Mouse (Mus musculus) MEL (cell line): ENCODE data around the gene Cdh4.

ENCODE experiments used
- BHLHE40 ChIP-seq: IDR thresholded peaks from 2 replicates; pipeline ENCODE4 v1.6.1; 2012; ENCODE audit warnings: low read depth, mild to moderate bottlenecking, inconsistent platforms, low read length, improper control_type of control experiment, borderline replicate concordance
- CTCF ChIP-seq, 3 experiments: IDR thresholded peaks in 2 of 3; conservative IDR thresholded peaks in 1 of 3; 2 replicates each; pipeline ENCODE4 v1.5.1; 2011 to 2012; ENCODE audit warnings: low read length in 3 of 3, low read depth in 2 of 3, mild to moderate bottlenecking in 2 of 3, improper control_type of control experiment in 1 of 3, inconsistent platforms in 1 of 3, mixed read lengths in 1 of 3, moderate library complexity in 1 of 3; ENCODE audit not compliant: control insufficient read depth in 1 of 3, insufficient read depth in 1 of 3, poor library complexity in 1 of 3, severe bottlenecking in 1 of 3
- E2F4 ChIP-seq: IDR thresholded peaks from 2 replicates; pipeline ENCODE4 v1.6.1; 2011; ENCODE audit warnings: low read depth, low read length, improper control_type of control experiment, borderline replicate concordance
- EP300 ChIP-seq, 2 experiments: IDR thresholded peaks; 2 replicates each; pipeline ENCODE4 v1.6.1; 2011; ENCODE audit warnings: improper control_type of control experiment in 2 of 2, low read length in 2 of 2, low read depth in 1 of 2, mild to moderate bottlenecking in 1 of 2
- ETS1 ChIP-seq: IDR thresholded peaks from 2 replicates; pipeline ENCODE4 v1.6.1; 2012; ENCODE audit warnings: low read depth, mild to moderate bottlenecking, inconsistent platforms, low read length, improper control_type of control experiment, moderate library complexity
- GABPA ChIP-seq: IDR thresholded peaks from 2 replicates; pipeline ENCODE4 v1.6.1; 2012; ENCODE audit warnings: low read depth, mild to moderate bottlenecking, inconsistent platforms, low read length, improper control_type of control experiment, moderate library complexity
- GATA1 ChIP-seq: IDR thresholded peaks from 2 replicates; pipeline ENCODE4 v1.6.1; 2011; ENCODE audit warnings: low read depth, low read length, improper control_type of control experiment
- KAT2A ChIP-seq: conservative IDR thresholded peaks from 2 replicates; pipeline ENCODE4 v1.6.1; 2012; ENCODE audit warnings: low read depth, low read length, improper control_type of control experiment, inconsistent platforms
- MAFK ChIP-seq: IDR thresholded peaks from 2 replicates; pipeline ENCODE4 v1.6.1; 2011; ENCODE audit warnings: low read depth, mild to moderate bottlenecking, low read length, improper control_type of control experiment, borderline replicate concordance
- MAZ ChIP-seq: IDR thresholded peaks from 2 replicates; pipeline ENCODE4 v1.6.1; 2012; ENCODE audit warnings: low read depth, mild to moderate bottlenecking, inconsistent platforms, low read length, improper control_type of control experiment
- NRF1 ChIP-seq: IDR thresholded peaks from 2 replicates; pipeline ENCODE4 v1.6.1; 2014; ENCODE audit warnings: low read depth, mild to moderate bottlenecking, inconsistent platforms, low read length, improper control_type of control experiment, moderate library complexity; ENCODE audit not compliant: poor library complexity, insufficient read depth, severe bottlenecking
- POLR2A ChIP-seq, 2 experiments: IDR thresholded peaks; 2 replicates each; pipeline ENCODE4 v1.6.1; 2011 to 2012; ENCODE audit warnings: low read length in 2 of 2, mild to moderate bottlenecking in 2 of 2, control low read depth in 1 of 2, improper control_type of control experiment in 1 of 2, low read depth in 1 of 2, moderate library complexity in 1 of 2; ENCODE audit not compliant: control insufficient read depth in 1 of 2, insufficient read depth in 1 of 2, poor library complexity in 1 of 2
- POLR2AphosphoS2 ChIP-seq: IDR thresholded peaks from 2 replicates; pipeline ENCODE4 v1.6.1; 2011; ENCODE audit warnings: low read length, improper control_type of control experiment
- TCF12 ChIP-seq: IDR thresholded peaks from 2 replicates; pipeline ENCODE4 v1.6.1; 2014; ENCODE audit warnings: low read depth, mild to moderate bottlenecking, inconsistent platforms, low read length, improper control_type of control experiment, moderate library complexity

- TF ChIP-seq KAT2A (no peak), CTCF (IDR thresholded peaks at IDR 0.05 in 2 of 3, conservative IDR thresholded peaks at IDR 0.05 in 1 of 3; ENCODE audit: control insufficient read depth in 1 of 3, insufficient read depth in 1 of 3, low read depth in 2 of 3, low read length in 3 of 3, poor library complexity in 1 of 3, severe bottlenecking in 1 of 3) (no peak), BHLHE40 (no peak), POLR2A (IDR thresholded peaks at IDR 0.05; ENCODE audit: control insufficient read depth in 1 of 2, insufficient read depth in 1 of 2, low read depth in 1 of 2, low read length in 2 of 2, poor library complexity in 1 of 2) (no peak), GATA1 (no peak), NRF1 (no peak), MAZ (no peak), MAFK (no peak), E2F4 (no peak), EP300 (IDR thresholded peaks at IDR 0.05; ENCODE audit: low read depth in 1 of 2, low read length in 2 of 2) (no peak), ETS1 (no peak), POLR2AphosphoS2 (no peak), GABPA (no peak), TCF12 (no peak)
Observed at GRCm38 (mm10) chr2:179562350-179562749, 120.1 kb downstream of the Cdh4 start.
